Mouse (Mus musculus) neural tube, embryonic 14.5 days (tissue): ENCODE measurements at regions not wholly inside any gene's neighbourhood (a gene's known extent, or its start where the extent isn't known, plus 50 kb on each side); places are given as distances from the start of the nearest gene placed in this dataset.

Experiments
- ATAC-seq: fragments of 200-750 bp; cut with Nextera tagmentation; 2 replicates; pipeline ENCODE4 v1.8.0; 2017; ENCODE audit warnings: low read depth, mild to moderate bottlenecking, moderate TSS enrichment, moderate library complexity
- H3K27ac ChIP-seq: fragments of 300-500 bp; sonication (generic); 2 replicates; pipeline ENCODE4 v1.5.1; 2014; ENCODE audit warnings: low read depth, mild to moderate bottlenecking, control low read depth, low read length, moderate library complexity, mixed read lengths
- H3K27me3 ChIP-seq: fragments of 300-500 bp; sonication (generic); 2 replicates; pipeline ENCODE4 v1.6.1; 2014; ENCODE audit warnings: low read length; ENCODE audit not compliant: control insufficient read depth, insufficient read depth
- H3K36me3 ChIP-seq: fragments of 300-500 bp; sonication (generic); 2 replicates; pipeline ENCODE4 v1.6.1; 2014; ENCODE audit warnings: low read length, mixed read lengths; ENCODE audit not compliant: control insufficient read depth, insufficient read depth
- H3K4me1 ChIP-seq: fragments of 300-500 bp; sonication (generic); 2 replicates; pipeline ENCODE4 v1.6.1; 2014; ENCODE audit warnings: low read length; ENCODE audit not compliant: control insufficient read depth, insufficient read depth
- H3K4me2 ChIP-seq: fragments of 300-500 bp; sonication (generic); 2 replicates; pipeline ENCODE4 v1.6.1; 2014; ENCODE audit warnings: mild to moderate bottlenecking, low read depth, low read length, control low read depth
- H3K4me3 ChIP-seq: fragments of 300-500 bp; sonication (generic); 2 replicates; pipeline ENCODE4 v1.5.1; 2014; ENCODE audit warnings: low read depth, low read length, control low read depth, mixed read lengths
- H3K9ac ChIP-seq: fragments of 300-500 bp; sonication (generic); replicated peaks from 2 replicates; pipeline ENCODE4 v1.6.1; 2014; ENCODE audit warnings: low read depth, mild to moderate bottlenecking, control low read depth, low read length, mixed read lengths
- H3K9me3 ChIP-seq: fragments of 300-500 bp; sonication (generic); 2 replicates; pipeline ENCODE4 v1.6.1; 2016; ENCODE audit warnings: low read length; ENCODE audit not compliant: control insufficient read depth
- WGBS: fragments of 180-500 bp; shearing (Covaris S2); extraction: QIAGEN DNeasy Blood & Tissue Kit; methylation state at CpG from one replicate; pipeline ENCODE4 v1.1.7; 2014; 5-methylcytosine and 5-hydroxymethylcytosine counted together

DNA sequence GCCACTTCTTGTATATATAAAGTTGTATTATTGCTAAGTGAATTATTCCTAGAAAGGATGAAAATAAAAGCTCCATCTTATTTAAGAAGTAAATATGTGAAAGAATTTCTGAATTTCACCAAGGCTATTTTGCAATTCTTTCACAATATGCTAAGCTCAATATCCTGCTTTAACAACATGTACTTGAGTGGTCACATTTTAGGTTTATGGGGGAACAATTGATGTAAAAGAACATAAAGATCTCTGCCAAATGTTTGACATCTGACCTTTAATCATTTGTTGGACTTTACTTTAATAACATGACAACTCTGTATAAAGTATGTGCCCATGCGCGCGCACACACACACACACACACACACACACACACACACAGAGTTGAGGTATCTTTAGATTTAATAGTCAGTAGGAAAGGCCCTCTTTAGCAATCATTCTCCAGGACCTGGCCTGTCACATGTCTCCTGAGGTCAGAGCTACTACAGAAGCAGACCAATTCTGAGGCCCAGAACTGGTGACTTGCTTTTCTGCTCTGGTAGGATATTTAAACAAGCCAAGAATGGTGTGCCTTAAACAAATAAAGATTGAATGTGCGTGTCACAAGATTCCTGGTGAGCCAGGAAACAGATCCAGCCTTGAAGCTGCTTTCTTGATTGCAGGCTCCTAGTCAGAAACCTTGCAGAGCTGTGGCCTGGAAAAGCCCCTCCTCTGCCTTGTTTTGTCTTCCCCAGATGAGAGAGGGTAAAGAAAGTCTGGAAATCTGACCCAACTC, 477.4 kb upstream of the Marcks start:
- Histone ChIP-seq H3K4me3 (no peak overlapping the region), H3K9me3 (no peaks in the 10 kb centered on the region), H3K27ac (no peak overlapping the region), H3K4me2 (no peak overlapping the region), H3K4me1 (no peaks in the 10 kb centered on the region), H3K36me3 (no peaks in the 10 kb centered on the region), H3K9ac (no peak overlapping the region), H3K27me3 (no peaks in the 10 kb centered on the region)
- WGBS: 66% methylated on average over 4 of the region's 4 CpGs
- no peak for ATAC-seq

DNA sequence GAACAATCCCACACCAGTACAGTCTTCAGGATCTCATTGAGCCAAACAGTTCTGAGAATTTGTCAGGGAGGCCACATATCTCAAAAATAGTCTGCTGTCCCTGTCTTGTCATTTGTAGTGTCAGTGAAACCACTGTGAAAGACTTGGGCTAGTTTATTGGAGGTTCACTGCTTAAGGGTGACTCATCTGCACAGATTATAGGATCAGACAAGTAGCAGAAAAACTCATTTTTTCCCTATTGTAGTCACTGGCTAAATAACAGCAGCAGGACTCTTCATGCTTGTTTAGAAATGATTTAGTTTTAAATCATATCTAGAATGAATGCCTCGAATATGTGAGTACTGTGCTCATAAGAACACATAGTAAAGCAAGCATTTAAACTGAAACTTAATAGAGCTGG, 475.2 kb upstream of the Marcks start:
- no peaks in the 10 kb centered on the region for H3K36me3 ChIP-seq
- H3K4me2 ChIP-seq: no peak overlapping the region
- H3K27ac ChIP-seq: no peak overlapping the region
- no peaks in the 10 kb centered on the region for H3K4me1 ChIP-seq
- 65% methylated on average over 1 of the region's 1 CpGs for WGBS
- no peaks in the 10 kb centered on the region for H3K9me3 ChIP-seq
- no peak for ATAC-seq
- no peak overlapping the region for H3K4me3 ChIP-seq
- H3K9ac ChIP-seq: no peak overlapping the region
- H3K27me3 ChIP-seq: no peaks in the 10 kb centered on the region

DNA sequence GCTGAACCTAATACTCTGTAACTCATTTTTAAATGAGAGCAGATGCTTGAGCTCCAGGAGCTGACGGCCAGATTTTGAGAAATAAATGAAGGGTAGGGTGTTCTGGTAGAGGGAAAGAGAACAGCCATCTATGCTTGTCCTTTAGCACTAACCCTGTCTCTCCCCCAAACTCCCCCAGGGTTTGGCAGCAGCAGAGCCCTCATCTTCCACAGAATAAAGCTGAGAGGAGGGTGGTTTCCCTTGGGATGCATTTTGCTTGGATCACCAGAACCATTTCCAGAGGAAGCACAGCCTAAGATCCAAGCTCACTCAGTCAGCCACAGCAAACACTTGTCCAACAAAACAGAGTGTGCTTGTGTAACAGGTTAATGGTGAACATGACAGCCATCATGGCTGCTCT, 464.8 kb upstream of the Marcks start:
- no peak for ATAC-seq
- WGBS: 59% methylated on average over 1 of the region's 1 CpGs
- no peaks in the 10 kb centered on the region for H3K9me3 ChIP-seq
- H3K4me1 ChIP-seq: no peaks in the 10 kb centered on the region
- H3K9ac ChIP-seq: no peak overlapping the region
- no peak overlapping the region for H3K4me3 ChIP-seq
- H3K27ac ChIP-seq: no peak overlapping the region
- H3K36me3 ChIP-seq: no peaks in the 10 kb centered on the region
- no peaks in the 10 kb centered on the region for H3K27me3 ChIP-seq
- no peak overlapping the region for H3K4me2 ChIP-seq

DNA sequence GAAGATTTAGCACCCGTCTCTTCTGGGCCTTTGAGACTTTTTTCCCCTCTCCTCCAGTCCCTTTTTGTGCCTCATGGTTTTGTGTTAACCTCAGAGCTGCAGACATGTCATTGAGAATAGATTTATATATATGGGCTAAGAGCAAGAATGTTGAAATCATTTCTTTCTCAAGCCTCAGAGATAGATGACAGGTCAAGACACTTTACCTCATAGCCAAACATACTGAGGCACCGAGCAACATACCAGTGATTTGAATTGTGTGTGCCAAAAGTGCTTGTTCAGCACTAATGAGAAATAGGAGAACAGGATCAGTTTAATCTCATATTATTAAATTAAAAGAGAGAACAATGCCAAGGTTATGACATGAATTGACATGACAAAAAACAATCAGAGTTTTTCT, 464.2 kb upstream of the Marcks start:
- Histone ChIP-seq H3K4me1 (no peaks in the 10 kb centered on the region), H3K9ac (no peak overlapping the region), H3K27ac (no peak overlapping the region), H3K36me3 (no peaks in the 10 kb centered on the region), H3K9me3 (no peaks in the 10 kb centered on the region), H3K27me3 (no peaks in the 10 kb centered on the region), H3K4me2 (no peak overlapping the region), H3K4me3 (no peak overlapping the region)
- no peak for ATAC-seq
- 42% methylated on average over 2 of the region's 2 CpGs for WGBS

DNA sequence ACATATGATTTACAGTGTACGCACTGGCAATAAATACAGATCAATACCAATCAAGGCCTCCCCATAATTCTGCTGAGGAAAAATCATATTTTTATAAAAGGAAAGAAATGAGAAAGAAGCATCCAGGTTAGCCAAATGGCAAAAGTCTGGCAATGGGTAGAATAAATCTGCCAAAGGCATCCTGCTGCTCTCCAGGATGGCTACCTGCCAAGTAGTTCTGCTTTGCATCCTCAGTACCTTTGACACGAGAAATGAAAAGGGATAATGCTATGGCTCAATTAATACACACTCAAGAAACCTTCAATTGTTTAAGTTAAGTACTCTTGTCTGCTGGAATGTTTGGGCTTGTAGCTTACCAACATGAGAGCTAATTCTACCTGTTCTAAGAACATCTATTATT, 451.2 kb upstream of the Marcks start:
- H3K9me3 ChIP-seq: no peaks in the 10 kb centered on the region
- H3K27ac ChIP-seq: no peak overlapping the region
- WGBS: 71% methylated on average over 2 of the region's 2 CpGs
- ATAC-seq: no peak
- no peak overlapping the region for H3K9ac ChIP-seq
- H3K4me2 ChIP-seq: no peak overlapping the region
- no peaks in the 10 kb centered on the region for H3K27me3 ChIP-seq
- H3K4me3 ChIP-seq: no peak overlapping the region
- no peaks in the 10 kb centered on the region for H3K4me1 ChIP-seq
- no peaks in the 10 kb centered on the region for H3K36me3 ChIP-seq

DNA sequence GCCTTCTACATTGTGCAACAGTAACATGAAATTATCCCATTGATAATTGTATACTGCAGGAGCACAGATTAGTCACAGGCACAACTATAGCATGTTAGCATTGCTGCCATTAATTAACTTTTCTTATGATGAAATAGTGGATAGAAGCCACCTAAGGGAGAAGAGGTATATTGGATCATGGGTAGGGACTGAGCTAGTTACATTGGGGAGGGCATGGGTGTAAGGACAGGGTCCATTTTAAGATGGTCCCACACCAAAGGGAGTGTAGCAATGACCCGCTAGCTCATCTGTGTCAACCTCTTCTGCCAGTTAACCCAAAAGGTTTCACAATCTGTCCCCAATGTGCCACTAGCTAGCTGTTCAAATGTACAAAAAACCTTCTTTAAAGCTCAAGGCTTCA, 450.3 kb upstream of the Marcks start:
- ATAC-seq: no peak
- H3K27ac ChIP-seq: no peak overlapping the region
- WGBS: 93% methylated on average over 1 of the region's 1 CpGs
- no peak overlapping the region for H3K4me2 ChIP-seq
- H3K4me3 ChIP-seq: no peak overlapping the region
- no peak overlapping the region for H3K9ac ChIP-seq
- no peaks in the 10 kb centered on the region for H3K36me3 ChIP-seq
- H3K27me3 ChIP-seq: no peaks in the 10 kb centered on the region
- H3K9me3 ChIP-seq: no peaks in the 10 kb centered on the region
- H3K4me1 ChIP-seq: no peaks in the 10 kb centered on the region

DNA sequence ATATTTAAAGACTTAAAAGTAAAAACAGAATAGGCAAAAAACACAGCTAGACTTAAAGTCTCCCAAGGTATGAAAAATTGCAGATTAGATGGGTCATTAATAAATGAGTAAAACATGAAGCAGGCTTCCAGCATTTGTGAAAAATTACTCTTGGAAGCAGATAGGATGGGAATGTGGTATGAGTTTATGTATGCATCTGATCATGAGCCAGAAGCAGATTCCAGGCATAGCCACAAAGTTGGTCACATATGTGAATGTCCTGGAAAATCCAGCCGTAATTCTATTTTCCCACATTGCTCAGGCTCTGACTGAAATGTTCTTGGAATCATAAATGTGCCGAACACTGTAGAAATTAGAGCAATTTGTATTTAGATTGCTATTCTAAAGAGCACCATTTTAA, 432.5 kb upstream of the Marcks start:
- H3K36me3 ChIP-seq: no peaks in the 10 kb centered on the region
- H3K9me3 ChIP-seq: no peaks in the 10 kb centered on the region
- H3K27me3 ChIP-seq: no peaks in the 10 kb centered on the region
- no peak overlapping the region for H3K27ac ChIP-seq
- H3K4me2 ChIP-seq: no peak overlapping the region
- no peak overlapping the region for H3K4me3 ChIP-seq
- ATAC-seq: no peak
- H3K9ac ChIP-seq: no peak overlapping the region
- 79% methylated on average over 2 of the region's 2 CpGs for WGBS
- no peaks in the 10 kb centered on the region for H3K4me1 ChIP-seq

DNA sequence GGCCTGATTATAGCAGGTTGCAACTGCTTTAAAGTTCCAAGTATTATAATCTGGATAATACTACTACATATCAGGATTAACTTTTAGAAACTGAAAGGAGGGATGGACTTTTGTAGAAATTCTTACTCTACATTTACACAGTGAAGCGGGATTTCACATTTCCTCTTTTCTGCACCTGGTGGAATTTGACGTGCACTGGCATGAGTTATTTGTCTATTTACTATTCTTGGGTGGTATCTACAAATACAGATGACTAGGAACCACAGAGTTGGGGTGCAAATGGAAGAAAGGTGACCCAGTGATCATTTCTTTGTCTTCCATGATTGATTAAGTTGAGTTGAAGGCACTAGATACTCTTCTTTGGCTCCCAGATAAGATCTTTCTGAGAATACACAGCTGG, 423.0 kb upstream of the Marcks start:
- 93% methylated on average over 2 of the region's 2 CpGs for WGBS
- ATAC-seq: no peak
- H3K4me2 ChIP-seq: no peak overlapping the region
- no peak overlapping the region for H3K27ac ChIP-seq
- no peaks in the 10 kb centered on the region for H3K9me3 ChIP-seq
- no peaks in the 10 kb centered on the region for H3K27me3 ChIP-seq
- no peak overlapping the region for H3K4me3 ChIP-seq
- no peaks in the 10 kb centered on the region for H3K4me1 ChIP-seq
- no peak overlapping the region for H3K9ac ChIP-seq
- H3K36me3 ChIP-seq: no peaks in the 10 kb centered on the region

DNA sequence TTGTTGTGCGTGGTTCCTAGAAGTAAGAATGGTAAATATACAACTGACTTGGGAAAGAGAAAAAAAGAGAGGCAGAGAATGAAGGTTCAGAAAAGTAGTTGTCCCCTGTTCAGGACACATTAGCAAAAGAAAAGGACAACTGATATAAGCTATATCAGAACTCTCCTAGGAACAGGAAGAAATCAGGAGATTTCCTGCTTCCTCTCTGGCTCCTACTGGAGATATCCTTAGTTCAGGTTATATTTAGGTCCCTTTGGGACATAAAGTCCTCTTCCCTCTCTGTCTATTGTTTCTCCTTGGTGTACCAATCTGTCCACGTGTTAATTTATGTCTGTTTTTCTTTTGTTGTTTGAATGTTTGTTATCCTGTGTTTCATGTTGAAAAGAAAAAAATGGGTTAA, 410.7 kb upstream of the Marcks start:
- 95% methylated on average over 2 of the region's 2 CpGs for WGBS
- no peak overlapping the region for H3K4me2 ChIP-seq

More for the DNA sequence above, 410.7 kb upstream of the Marcks start:
- no peaks in the 10 kb centered on the region for H3K4me1 ChIP-seq
- H3K36me3 ChIP-seq: no peaks in the 10 kb centered on the region
- no peak for ATAC-seq
- H3K27ac ChIP-seq: no peak overlapping the region
- no peaks in the 10 kb centered on the region for H3K9me3 ChIP-seq
- no peak overlapping the region for H3K9ac ChIP-seq
- H3K4me3 ChIP-seq: no peak overlapping the region
- H3K27me3 ChIP-seq: no peaks in the 10 kb centered on the region
